Mouse (Mus musculus) forebrain, embryonic 11.5 days (tissue): ENCODE results near the gene Fhit. TPM values are rescaled to one million over a fixed set of nuclear protein-coding genes. Genes with fewer than 3 reads are reported as not detected.

Experiments used
- ATAC-seq: fragments of 200-750 bp; cut with Nextera tagmentation; replicated peaks from 2 replicates; pipeline ENCODE4 v1.8.0; 2017; ENCODE audit warnings: moderate TSS enrichment; ENCODE audit not compliant: low FRiP score
- DNase-seq: peaks from one replicate; pipeline ENCODE4 v3.0.0-alpha.2; 2017; ENCODE audit warnings: low spot score
- H3K27ac ChIP-seq: fragments of 300-500 bp; sonication (generic); 2 replicates; pipeline ENCODE4 v1.5.1; 2014; ENCODE audit warnings: low read depth, low read length
- H3K27me3 ChIP-seq: fragments of 300-500 bp; sonication (generic); 2 replicates; pipeline ENCODE4 v1.6.1; 2014; ENCODE audit warnings: mild to moderate bottlenecking, low read length, mixed read lengths; ENCODE audit not compliant: control insufficient read depth, insufficient read depth
- H3K36me3 ChIP-seq: fragments of 300-500 bp; sonication (generic); 2 replicates; pipeline ENCODE4 v1.6.1; 2014; ENCODE audit warnings: mild to moderate bottlenecking, low read length, moderate library complexity, mixed read lengths; ENCODE audit not compliant: control insufficient read depth, insufficient read depth
- H3K4me1 ChIP-seq: fragments of 300-500 bp; sonication (generic); replicated peaks from 2 replicates; pipeline ENCODE4 v1.6.1; 2014; ENCODE audit warnings: low read length, mixed read lengths; ENCODE audit not compliant: control insufficient read depth, insufficient read depth
- H3K4me2 ChIP-seq: fragments of 300-500 bp; sonication (generic); 2 replicates; pipeline ENCODE4 v1.6.1; 2014; ENCODE audit warnings: low read depth, mild to moderate bottlenecking, low read length, moderate library complexity, mixed read lengths; ENCODE audit not compliant: severe bottlenecking
- H3K4me3 ChIP-seq: fragments of 300-500 bp; sonication (generic); 2 replicates; pipeline ENCODE4 v1.5.1; 2014; ENCODE audit warnings: low read depth, low read length
- H3K9ac ChIP-seq: fragments of 300-500 bp; sonication (generic); 2 replicates; pipeline ENCODE4 v1.6.1; 2014; ENCODE audit warnings: low read length
- H3K9me3 ChIP-seq: fragments of 300-500 bp; sonication (generic); 2 replicates; pipeline ENCODE4 v1.6.1; 2016; ENCODE audit warnings: low read length, mixed read lengths; ENCODE audit not compliant: control insufficient read depth
- WGBS: fragments of 180-500 bp; shearing (Covaris S2); extraction: QIAGEN DNeasy Blood & Tissue Kit; methylation state at CpG from one replicate; pipeline ENCODE4 v1.1.7; 2014; 5-methylcytosine and 5-hydroxymethylcytosine counted together
- polyA plus RNA-seq: library from polyadenylated mRNA; unstranded; fragments of >200 nt; fragmentation: Nextera tagmentation; extraction: Ambion mirVana; gene quantifications from 2 replicates; pipeline ENCODE4 v1.2.1, GENCODE M21; 2014

Fhit gene
- polyA plus RNA-seq, 1 experiment from 2014 or later, result 2.2 TPM

- peaks cover 7% of the 10 kb centered on the region; the same call in 1 of the 2 replicates for H3K27me3 ChIP-seq
- WGBS, result 25% methylated on average over 9 of the region's 9 CpGs
- H3K4me2 ChIP-seq, result no peak overlapping the region
Measured at GRCm38 (mm10) chr14:9644216-9645166, 1517.3 kb downstream of the Fhit start.

GRCm38 (mm10) chr14:9643700-9644099 is 1518.1 kb downstream of the Fhit start:
- H3K27ac ChIP-seq, result no peak overlapping the region
- no peak overlapping the region for H3K9ac ChIP-seq
- no peak for ATAC-seq
- H3K36me3 ChIP-seq, result no peaks in the 10 kb centered on the region
- H3K9me3 ChIP-seq, result no peaks in the 10 kb centered on the region
- peaks cover 12% of the 10 kb centered on the region; the same call in 1 of the 2 replicates for H3K4me1 ChIP-seq
- no peak overlapping the region for H3K4me3 ChIP-seq
- WGBS, result 56% methylated on average over 7 of the region's 7 CpGs
- peaks cover 7% of the 10 kb centered on the region; the same call in 1 of the 2 replicates for H3K27me3 ChIP-seq
- no peak for DNase-seq
- no peak overlapping the region for H3K4me2 ChIP-seq

More at GRCm38 (mm10) chr14:9644216-9645166, 1517.3 kb downstream of the Fhit start:
- H3K36me3 ChIP-seq, result no peaks in the 10 kb centered on the region
- ATAC-seq (peak; percentile 52), DNase-seq (no peak)
- no peak overlapping the region for H3K4me3 ChIP-seq
- no peak overlapping the region for H3K27ac ChIP-seq
- no peak overlapping the region for H3K9ac ChIP-seq
- H3K4me1 ChIP-seq, result peaks cover 12% of the 10 kb centered on the region; the same call in 1 of the 2 replicates
- no peaks in the 10 kb centered on the region for H3K9me3 ChIP-seq

DNA sequence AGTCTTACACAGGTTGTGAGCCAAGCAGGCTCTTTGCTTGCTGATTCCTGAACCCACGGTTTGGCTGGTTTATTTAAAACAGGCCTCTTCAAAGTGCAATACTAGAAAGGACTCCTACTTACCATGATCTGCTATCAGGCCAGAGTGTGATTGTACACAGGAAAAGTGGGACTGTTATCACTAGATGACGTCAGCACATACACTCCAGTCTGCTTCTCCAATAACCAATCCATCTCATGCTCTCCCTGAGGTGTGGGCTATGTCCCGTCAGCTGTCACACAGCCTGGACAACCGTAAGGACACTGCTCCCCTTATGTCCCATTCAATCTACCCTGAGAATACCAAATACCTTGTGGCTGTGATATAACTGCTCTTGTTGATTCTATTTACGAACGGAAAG is 1519.2 kb downstream of the Fhit start:
- WGBS, result 79% methylated on average over 6 of the region's 6 CpGs
- ATAC-seq, result peak; percentile 31; the same call in 1 of the 2 replicates

DNA sequence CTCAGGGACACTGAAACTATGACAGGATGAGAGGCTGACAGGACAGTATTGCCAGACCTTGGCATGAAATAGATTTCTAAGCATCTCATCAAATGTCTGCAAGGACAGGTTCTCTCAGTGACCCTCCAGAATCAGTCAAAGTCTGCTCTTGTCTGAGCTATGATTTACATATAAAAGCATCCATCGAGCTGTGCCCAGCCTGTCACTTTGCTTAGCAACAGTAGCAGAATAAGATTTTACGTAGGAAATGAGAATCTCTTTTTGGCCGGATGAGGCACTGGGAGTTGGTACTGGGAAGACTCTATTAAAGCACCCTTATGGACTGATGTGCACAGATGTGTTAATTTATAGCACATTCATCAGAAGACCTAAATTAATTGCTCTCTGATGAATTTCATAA is 1519.8 kb downstream of the Fhit start:
- Histone ChIP-seq H3K9ac (no peak overlapping the region), H3K4me2 (no peak overlapping the region), H3K27me3 (peaks cover 5% of the 10 kb centered on the region; the same call in 1 of the 2 replicates), H3K27ac (no peak overlapping the region), H3K9me3 (no peaks in the 10 kb centered on the region), H3K36me3 (no peaks in the 10 kb centered on the region), H3K4me3 (no peak overlapping the region), H3K4me1 (peaks cover 12% of the 10 kb centered on the region; the same call in 1 of the 2 replicates)
- 35% methylated on average over 3 of the region's 3 CpGs for WGBS
- no peak for DNase-seq
- ATAC-seq, result 0 out of 2 replicates have a peak, but pooled peaks have one; percentile 3

More for the DNA sequence above, 1519.2 kb downstream of the Fhit start:
- Histone ChIP-seq H3K4me1 (peaks cover 12% of the 10 kb centered on the region; the same call in 1 of the 2 replicates), H3K9ac (no peak overlapping the region), H3K4me3 (no peak overlapping the region), H3K9me3 (no peaks in the 10 kb centered on the region), H3K4me2 (no peak overlapping the region), H3K27me3 (peaks cover 7% of the 10 kb centered on the region; the same call in 1 of the 2 replicates), H3K36me3 (no peaks in the 10 kb centered on the region), H3K27ac (no peak overlapping the region)
- no peak for DNase-seq

DNA sequence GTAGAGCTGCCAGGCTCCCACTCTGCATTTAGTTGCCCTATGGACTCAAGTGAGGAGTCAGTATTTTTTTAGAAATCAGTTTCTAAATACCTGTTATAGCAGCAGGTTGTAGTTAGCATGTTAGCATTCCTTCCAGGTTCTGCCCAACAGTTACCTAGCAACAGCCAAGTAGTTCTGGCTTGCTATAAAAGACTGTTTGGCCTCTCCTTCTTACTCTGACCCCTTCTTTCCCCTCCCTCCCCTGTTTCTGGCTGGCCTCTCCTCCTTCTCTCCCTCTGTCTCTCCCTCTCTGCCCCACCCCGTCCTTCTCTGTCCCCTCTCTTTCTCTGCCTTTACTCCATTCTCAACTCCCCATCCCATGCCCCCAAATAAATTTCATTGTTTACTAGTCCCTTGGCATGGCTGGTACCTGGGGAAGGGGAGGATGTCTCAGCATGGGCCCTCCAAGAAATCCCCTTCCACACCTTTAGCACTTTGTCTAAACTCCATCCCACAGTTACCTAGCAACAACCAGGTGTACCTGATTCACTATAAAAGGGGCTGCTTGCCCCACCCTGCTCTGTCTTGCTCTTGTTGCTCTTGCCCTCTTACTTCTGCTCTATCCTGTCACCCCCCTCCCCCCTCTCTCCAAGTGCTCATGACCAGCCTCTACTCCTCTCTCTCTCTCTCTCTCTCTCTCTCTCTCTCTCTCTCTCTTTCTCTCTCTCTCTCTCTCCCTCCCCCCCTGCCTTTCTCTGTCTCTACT is 1527.4 kb downstream of the Fhit start:
- H3K9me3 ChIP-seq, result no peaks in the 10 kb centered on the region
- no peak overlapping the region for H3K4me3 ChIP-seq
- DNase-seq (no peak), ATAC-seq (no peak; the same call in 1 of the 2 replicates)
- H3K27ac ChIP-seq, result no peak overlapping the region
- no peak overlapping the region for H3K9ac ChIP-seq
- 43% methylated on average over 1 of the region's 1 CpGs for WGBS
- H3K4me2 ChIP-seq, result no peak overlapping the region
- peaks cover 3% of the 10 kb centered on the region; the same call in 1 of the 2 replicates for H3K4me1 ChIP-seq
- no peaks in the 10 kb centered on the region for H3K36me3 ChIP-seq
- no peaks in the 10 kb centered on the region for H3K27me3 ChIP-seq

DNA sequence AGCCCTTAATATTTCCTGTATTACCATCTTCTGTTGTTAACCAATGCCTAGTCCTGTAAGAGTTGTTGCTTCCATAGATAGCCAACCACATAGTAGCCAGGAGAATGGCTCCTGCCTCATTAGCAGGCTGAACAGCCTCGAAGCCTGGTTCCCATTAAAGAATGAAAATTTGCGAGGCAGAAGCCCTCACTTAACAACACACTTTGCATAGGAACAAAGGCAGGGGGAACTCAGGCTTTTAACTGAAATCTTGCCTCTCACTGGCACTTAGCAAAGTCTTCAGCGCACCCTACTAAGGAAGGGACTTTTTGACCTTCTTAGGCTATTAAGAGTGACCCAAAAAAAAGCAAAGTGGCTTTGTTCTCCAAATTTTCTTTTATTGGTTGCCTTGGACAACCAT is 1529.3 kb downstream of the Fhit start:
- no peaks in the 10 kb centered on the region for H3K27me3 ChIP-seq
- H3K4me1 ChIP-seq, result peaks cover 3% of the 10 kb centered on the region; the same call in 1 of the 2 replicates
- H3K9me3 ChIP-seq, result no peaks in the 10 kb centered on the region
- no peak overlapping the region for H3K9ac ChIP-seq
- WGBS, result 6% methylated on average over 3 of the region's 3 CpGs
- H3K4me2 ChIP-seq, result no peak overlapping the region
- H3K4me3 ChIP-seq, result no peak overlapping the region
- ATAC-seq, result 0 out of 2 replicates have a peak, but pooled peaks have one; percentile 50
- no peak overlapping the region for H3K27ac ChIP-seq
- DNase-seq, result no peak
- no peaks in the 10 kb centered on the region for H3K36me3 ChIP-seq

DNA sequence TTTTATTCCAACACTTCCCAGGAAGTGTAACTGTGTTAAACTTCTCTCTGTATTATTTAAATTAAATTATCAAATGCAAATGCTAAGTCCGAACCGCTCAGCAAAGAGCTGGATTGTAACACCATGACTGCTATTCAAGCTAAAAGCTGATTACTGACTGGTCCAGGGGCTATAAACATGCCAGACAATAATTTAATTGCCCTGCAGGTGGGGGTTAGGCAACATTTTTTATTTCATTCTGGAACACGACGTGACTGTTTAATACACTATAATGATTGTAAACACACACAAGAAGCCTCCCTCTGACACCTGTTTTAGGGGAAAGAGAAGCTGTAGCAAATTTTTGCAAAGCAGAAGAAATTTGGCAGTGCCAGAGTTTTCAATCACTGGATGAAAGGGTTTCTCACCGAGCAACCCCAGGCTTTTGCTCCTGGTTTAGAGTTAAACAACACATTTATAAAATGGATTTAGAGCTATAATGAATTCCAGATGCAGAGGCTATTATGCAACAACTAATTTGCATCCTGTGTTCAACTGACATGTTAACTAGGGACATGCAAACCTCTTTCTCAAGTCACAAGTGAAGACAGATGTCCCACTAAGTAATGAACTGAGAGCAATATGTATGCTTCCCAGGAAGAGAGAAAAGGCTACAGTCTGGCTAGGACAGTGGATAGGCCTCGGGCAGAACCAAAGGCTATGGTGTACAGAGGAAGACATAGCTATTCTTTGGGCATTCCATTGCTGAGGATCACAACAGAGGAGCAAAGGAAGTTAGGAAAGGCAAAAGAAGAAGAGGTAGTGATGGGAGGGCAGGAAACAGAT is 1538.4 kb downstream of the Fhit start:
- 38% methylated on average over 6 of the region's 6 CpGs for WGBS
- H3K4me1 ChIP-seq, result no peaks in the 10 kb centered on the region

More for the DNA sequence above, 1538.4 kb downstream of the Fhit start:
- H3K9me3 ChIP-seq, result no peaks in the 10 kb centered on the region
- no peak overlapping the region for H3K4me3 ChIP-seq
- H3K9ac ChIP-seq, result no peak overlapping the region
- no peak overlapping the region for H3K4me2 ChIP-seq
- no peaks in the 10 kb centered on the region for H3K36me3 ChIP-seq
- H3K27ac ChIP-seq, result no peak overlapping the region
- no peaks in the 10 kb centered on the region for H3K27me3 ChIP-seq
- DNase-seq, result no peak
- no peak for ATAC-seq
